Mouse (Mus musculus) CH12.LX (cell line): ENCODE data around the gene Mob3b.

Source experiments
- CTCF ChIP-seq, 2 experiments: IDR thresholded peaks in 1 of 2; conservative IDR thresholded peaks in 1 of 2; 2 replicates each; pipeline ENCODE4 v1.5.1; 2011 to 2012; ENCODE audit warnings: low read depth in 2 of 2, low read length in 2 of 2, improper control_type of control experiment in 1 of 2, inconsistent platforms in 1 of 2, mild to moderate bottlenecking in 1 of 2, moderate library complexity in 1 of 2
- EP300 ChIP-seq: IDR thresholded peaks from 2 replicates; pipeline ENCODE4 v1.6.1; 2011; ENCODE audit warnings: low read length, improper control_type of control experiment
- JUND ChIP-seq: conservative IDR thresholded peaks from 2 replicates; pipeline ENCODE4 v1.6.1; 2011; ENCODE audit warnings: low read depth, low read length, improper control_type of control experiment
- MAX ChIP-seq: IDR thresholded peaks from 2 replicates; pipeline ENCODE4 v1.6.1; 2011; ENCODE audit warnings: low read length, improper control_type of control experiment
- MXI1 ChIP-seq: IDR thresholded peaks from 2 replicates; pipeline ENCODE4 v1.6.1; 2011; ENCODE audit warnings: mild to moderate bottlenecking, low read depth, low read length, improper control_type of control experiment
- MYC ChIP-seq: IDR thresholded peaks from 2 replicates; pipeline ENCODE4 v1.6.1; 2011; ENCODE audit warnings: low read depth, mild to moderate bottlenecking, improper control_type of control experiment, low read length
- NRF1 ChIP-seq: IDR thresholded peaks from 2 replicates; pipeline ENCODE4 v1.6.1; 2014; ENCODE audit warnings: low read depth, mild to moderate bottlenecking, inconsistent platforms, low read length, improper control_type of control experiment, moderate library complexity
- PAX5 ChIP-seq: IDR thresholded peaks from 2 replicates; pipeline ENCODE4 v1.6.1; 2012; ENCODE audit warnings: low read length, inconsistent platforms, mixed read lengths
- SIN3A ChIP-seq: IDR thresholded peaks from 2 replicates; pipeline ENCODE4 v1.6.1; 2012; ENCODE audit warnings: low read length, improper control_type of control experiment, inconsistent platforms
- TBP ChIP-seq: conservative IDR thresholded peaks from 2 replicates; pipeline ENCODE4 v1.6.1; 2011; ENCODE audit warnings: low read depth, low read length, improper control_type of control experiment
- ZC3H11A ChIP-seq: IDR thresholded peaks from 2 replicates; pipeline ENCODE4 v1.6.1; 2012; ENCODE audit warnings: low read depth, mild to moderate bottlenecking, inconsistent platforms, low read length, improper control_type of control experiment
- ZKSCAN1 ChIP-seq: IDR thresholded peaks from 2 replicates; pipeline ENCODE4 v1.6.1; 2012; ENCODE audit warnings: low read depth, inconsistent platforms, low read length, improper control_type of control experiment, borderline replicate concordance
- ZMIZ1 ChIP-seq: IDR thresholded peaks from 2 replicates; pipeline ENCODE4 v1.6.1; 2012; ENCODE audit warnings: low read depth, mild to moderate bottlenecking, inconsistent platforms, low read length, improper control_type of control experiment
- ZNF384 ChIP-seq: IDR thresholded peaks from 2 replicates; pipeline ENCODE4 v1.6.1; 2012; ENCODE audit warnings: low read depth, low read length, improper control_type of control experiment, inconsistent platforms

GRCm38 (mm10) chr4:35112452-35112851 lies 44.8 kb downstream of the Mob3b start:
- TF ChIP-seq NRF1 = no peak
- TF ChIP-seq SIN3A = no peak
- no peak for TF ChIP-seq MYC
- TF ChIP-seq CTCF (conservative IDR thresholded peaks at IDR 0.05 in 1 of 2, IDR thresholded peaks at IDR 0.05 in 1 of 2; ENCODE audit: low read depth in 2 of 2, low read length in 2 of 2) = no peak
- TF ChIP-seq TBP = no peak
- TF ChIP-seq JUND = no peak
- TF ChIP-seq EP300 = no peak
- TF ChIP-seq ZC3H11A = no peak
- no peak for TF ChIP-seq ZKSCAN1
- no peak for TF ChIP-seq PAX5
- no peak for TF ChIP-seq ZNF384
- no peak for TF ChIP-seq MXI1
- TF ChIP-seq MAX = no peak
- no peak for TF ChIP-seq ZMIZ1
